8 mouse cellular contexts compared by ENCODE assay signal in genomic region chr7:115218596-115219180, GRCm38 (mm10).
DNase-seq lines count a peak whose midpoint lies in the region; ATAC-seq and TF ChIP-seq lines count a peak whose summit lies in the region.
"Had no signal": no experiment of that assay in that cellular context is flagged by ENCODE, and none has a peak within 500 bp of the region (broad histone marks: within the 10 kb centered on the region; RNA-seq: fewer than 3 reads in every experiment).

No protein-coding gene starts in this region.

- ATAC-seq in lung, embryonic 14.5 days (ENCODE audit: insufficient read depth), result no peak
- ATAC-seq in forebrain, embryonic 14.5 days, result peak; percentile 73
- peak; percentile 38; the same call in 1 of the 2 replicates for ATAC-seq in hindbrain, embryonic 12.5 days (ENCODE audit: low FRiP score)

- H3K4me2 ChIP-seq in lung, embryonic 14.5 days, result no peak overlapping the region
- peak overlapping the region; percentile 27 for H3K4me2 ChIP-seq in forebrain, embryonic 14.5 days (ENCODE audit: low read length)
- H3K4me2 ChIP-seq in hindbrain, embryonic 12.5 days (replicated peaks), result no peak overlapping the region; the same call in 1 of the 2 replicates
- H3K4me2 ChIP-seq: lung, embryonic 15.5 days had no signal

- H3K9me3 ChIP-seq in lung, embryonic 14.5 days (ENCODE audit: low read depth, low read length), result no peaks in the 10 kb centered on the region
- H3K9me3 ChIP-seq in forebrain, embryonic 14.5 days (replicated peaks; ENCODE audit: control insufficient read depth, low read length), result no peaks in the 10 kb centered on the region
- no peaks in the 10 kb centered on the region for H3K9me3 ChIP-seq in hindbrain, embryonic 12.5 days (replicated peaks)
- H3K9me3 ChIP-seq: lung, embryonic 15.5 days had no signal

- H3K4me1 ChIP-seq in lung, embryonic 14.5 days (ENCODE audit: insufficient read depth), result peaks cover 7% of the 10 kb centered on the region; the same call in 1 of the 2 replicates
- H3K4me1 ChIP-seq in forebrain, embryonic 14.5 days (ENCODE audit: control insufficient read depth, insufficient read depth, low read length), result peaks cover 23% of the 10 kb centered on the region
- H3K4me1 ChIP-seq in hindbrain, embryonic 12.5 days, result peaks cover 22% of the 10 kb centered on the region

- H3K27me3 ChIP-seq in lung, embryonic 14.5 days (ENCODE audit: insufficient read depth, low read length), result no peaks in the 10 kb centered on the region
- 0 out of 2 replicates have a peak, but pooled peaks cover 4% of the 10 kb centered on the region for H3K27me3 ChIP-seq in forebrain, embryonic 14.5 days (replicated peaks; ENCODE audit: control insufficient read depth, insufficient read depth, low read length)
- H3K27me3 ChIP-seq in hindbrain, embryonic 12.5 days, result peaks cover 2% of the 10 kb centered on the region; the same call in 1 of the 2 replicates

- no peaks in the 10 kb centered on the region for H3K36me3 ChIP-seq in lung, embryonic 14.5 days (ENCODE audit: insufficient read depth)
- no peaks in the 10 kb centered on the region for H3K36me3 ChIP-seq in forebrain, embryonic 14.5 days (ENCODE audit: control insufficient read depth, insufficient read depth, low read length)
- no peaks in the 10 kb centered on the region for H3K36me3 ChIP-seq in hindbrain, embryonic 12.5 days
- H3K36me3 ChIP-seq: lung, embryonic 15.5 days had no signal

- TF ChIP-seq CTCF in lung, embryonic 14.5 days (IDR thresholded peaks at IDR 0.05; ENCODE audit: low read depth), result no peak

- no peak overlapping the region for H3K4me3 ChIP-seq in lung, embryonic 14.5 days (ENCODE audit: low read depth, low read length)
- H3K4me3 ChIP-seq in forebrain, embryonic 14.5 days (ENCODE audit: low read depth, low read length), result no peak overlapping the region
- H3K4me3 ChIP-seq in hindbrain, embryonic 12.5 days, result no peak overlapping the region
- H3K4me3 ChIP-seq: lung, embryonic 15.5 days had no signal

- no peak overlapping the region for H3K9ac ChIP-seq in lung, embryonic 14.5 days
- H3K9ac ChIP-seq in forebrain, embryonic 14.5 days (ENCODE audit: low read length), result no peak overlapping the region; the same call in 1 of the 2 replicates
- H3K9ac ChIP-seq in hindbrain, embryonic 12.5 days, result no peak overlapping the region
- H3K9ac ChIP-seq: lung, embryonic 15.5 days had no signal

- DNase-seq in lung, embryonic 14.5 days, result peak; percentile 44
- DNase-seq in lung, adult 18-20 months, result no peak
- peak; percentile 67 for DNase-seq in forebrain, embryonic 14.5 days (ENCODE audit: low spot score)
- DNase-seq in retina, postnatal 1 day, result peak; percentile 79
- DNase-seq in frontal cortex, postnatal 36 days (ENCODE audit: low spot score in 2 of 2), result no peak
- DNase-seq in c-Kit-positive CD71-positive TER-119-positive erythroid progenitor cells, embryonic 14.5 days (ENCODE audit: low spot score), result no peak

- no peak overlapping the region for H3K27ac ChIP-seq in lung, embryonic 14.5 days (ENCODE audit: low read depth)
- H3K27ac ChIP-seq in forebrain, embryonic 14.5 days (ENCODE audit: low read depth, low read length), result peak overlapping the region; percentile 18; the same call in 1 of the 2 replicates
- H3K27ac ChIP-seq in hindbrain, embryonic 12.5 days, result no peak overlapping the region
- H3K27ac ChIP-seq: lung, embryonic 15.5 days had no signal

- WGBS in lung, embryonic 14.5 days, result 26% methylated on average over 13 of the region's 13 CpGs
- WGBS in forebrain, embryonic 14.5 days, result 19% methylated on average over 13 of the region's 13 CpGs
- WGBS in hindbrain, embryonic 12.5 days, result 29% methylated on average over 13 of the region's 13 CpGs

Comparison
In these comparisons a context has a peak if more than half of its experiments do, and no peak if none do; other contexts are left out.
1. DNase-seq: peak in lung, embryonic 14.5 days (single experiment), forebrain, embryonic 14.5 days (single experiment) and retina, postnatal 1 day (single experiment); none in lung, adult 18-20 months (0 of 2), frontal cortex, postnatal 36 days (0 of 2) and c-Kit-positive CD71-positive TER-119-positive erythroid progenitor cells, embryonic 14.5 days (single experiment).